ENCODE assay signal across 30 mouse cellular contexts in genomic region chr5:146648519-146649060, GRCm38 (mm10).
DNase-seq lines count a peak whose midpoint lies in the region; ATAC-seq and TF ChIP-seq lines count a peak whose summit lies in the region.
"Had no signal": no experiment of that assay in that cellular context is flagged by ENCODE, and none has a peak within 500 bp of the region (broad histone marks: within the 10 kb centered on the region; RNA-seq: fewer than 3 reads in every experiment).

No protein-coding gene starts in this region.

- H3K4me2 ChIP-seq in forebrain, postnatal 0 days (ENCODE audit: low read depth) = no peak overlapping the region
- H3K4me2 ChIP-seq in forebrain, embryonic 15.5 days (replicated peaks) = no peak overlapping the region
- no peak overlapping the region for H3K4me2 ChIP-seq in neural tube, embryonic 14.5 days (ENCODE audit: low read depth, low read length)
- H3K4me2 ChIP-seq: embryonic facial prominence, embryonic 13.5 days; heart, embryonic 13.5 days; hindbrain, embryonic 14.5 days had no signal

- no peak overlapping the region for H3K9ac ChIP-seq in forebrain, postnatal 0 days
- no peak overlapping the region for H3K9ac ChIP-seq in forebrain, embryonic 15.5 days (replicated peaks)
- H3K9ac ChIP-seq in neural tube, embryonic 14.5 days (replicated peaks; ENCODE audit: low read depth, low read length) = no peak overlapping the region
- H3K9ac ChIP-seq: embryonic facial prominence, embryonic 13.5 days; heart, embryonic 13.5 days; hindbrain, embryonic 14.5 days had no signal

- H3K79me3 ChIP-seq in C2C12 (ENCODE audit: low read depth) = no peaks in the 10 kb centered on the region

- H3K9me3 ChIP-seq in forebrain, postnatal 0 days (ENCODE audit: low read length) = no peaks in the 10 kb centered on the region
- H3K9me3 ChIP-seq in forebrain, embryonic 15.5 days = no peaks in the 10 kb centered on the region
- H3K9me3 ChIP-seq in neural tube, embryonic 14.5 days (ENCODE audit: control insufficient read depth, low read length) = no peaks in the 10 kb centered on the region
- no peaks in the 10 kb centered on the region for H3K9me3 ChIP-seq in limb, embryonic 10.5 days (replicated peaks)
- H3K9me3 ChIP-seq: embryonic facial prominence, embryonic 10.5 days; embryonic facial prominence, embryonic 13.5 days; heart, embryonic 10.5 days; heart, embryonic 13.5 days had no signal

- H3K4me1 ChIP-seq in forebrain, postnatal 0 days (ENCODE audit: insufficient read depth) = no peaks in the 10 kb centered on the region
- H3K4me1 ChIP-seq in forebrain, embryonic 15.5 days = peaks cover 5% of the 10 kb centered on the region; the same call in 1 of the 2 replicates
- no peaks in the 10 kb centered on the region for H3K4me1 ChIP-seq in neural tube, embryonic 14.5 days (ENCODE audit: control insufficient read depth, insufficient read depth, low read length)
- no peaks in the 10 kb centered on the region for H3K4me1 ChIP-seq in limb, embryonic 10.5 days
- H3K4me1 ChIP-seq: embryonic facial prominence, embryonic 13.5 days; heart, embryonic 10.5 days; heart, embryonic 13.5 days had no signal

- peak overlapping the region; percentile 45; the same call in 1 of the 2 replicates for H3K27ac ChIP-seq in forebrain, postnatal 0 days (ENCODE audit: low read depth, low read length)
- no peak overlapping the region for H3K27ac ChIP-seq in forebrain, embryonic 15.5 days (replicated peaks)
- H3K27ac ChIP-seq in neural tube, embryonic 14.5 days (ENCODE audit: low read depth, low read length) = no peak overlapping the region
- H3K27ac ChIP-seq in limb, embryonic 10.5 days = no peak overlapping the region
- H3K27ac ChIP-seq: embryonic facial prominence, embryonic 10.5 days; embryonic facial prominence, embryonic 13.5 days; heart, adult 2 months; heart, embryonic 10.5 days; heart, embryonic 13.5 days; hindbrain, embryonic 14.5 days; hindbrain, postnatal 0 days had no signal

- no peaks in the 10 kb centered on the region for H3K79me2 ChIP-seq in C2C12 (ENCODE audit: control insufficient read depth, insufficient read depth)

- H3ac ChIP-seq in C2C12 (ENCODE audit: control insufficient read depth, insufficient read length, low read depth) = no peak overlapping the region

- peak; percentile 49; the same call in 1 of the 2 replicates for ATAC-seq in forebrain, postnatal 0 days
- no peak for ATAC-seq in forebrain, embryonic 15.5 days (replicated peaks)
- 0 out of 2 replicates have a peak, but pooled peaks have one; percentile 31 for ATAC-seq in neural tube, embryonic 14.5 days (ENCODE audit: low read depth)
- ATAC-seq: CD4-positive, CD25-positive, alpha-beta regulatory T cell, adult 4 months; hindbrain, postnatal 0 days; inflammation-experienced regulatory T-cells, adult 6 months; Patski had no signal

- DNase-seq in forebrain, postnatal 0 days = no peak
- DNase-seq in neural tube, embryonic 10.5 days (ENCODE audit: extremely low spot score, low spot score) = no peak
- DNase-seq in brain, adult 2 months (ENCODE audit: low read depth, low spot score) = peak; percentile 62
- DNase-seq in limb, embryonic 10.5 days (ENCODE audit: low spot score) = no peak
- DNase-seq in gastrocnemius, postnatal 4 days (ENCODE audit: low spot score in 2 of 2) = no peak
- DNase-seq: adrenal gland, postnatal 10 days; adrenal gland, postnatal 36 days; B cell, adult 2 months; cerebellum, adult 11-12 months; cerebellum, adult 8-10 months; cerebellum, postnatal 10 days; cerebellum, postnatal 36 days; embryo, embryonic 11 days; gastrocnemius, postnatal 25 days; heart, adult 2 months; heart, postnatal 14 days; heart, postnatal 4 days had no signal

- H3K36me3 ChIP-seq in forebrain, postnatal 0 days (ENCODE audit: insufficient read depth) = no peaks in the 10 kb centered on the region
- no peaks in the 10 kb centered on the region for H3K36me3 ChIP-seq in forebrain, embryonic 15.5 days
- H3K36me3 ChIP-seq in neural tube, embryonic 14.5 days (ENCODE audit: control insufficient read depth, insufficient read depth, low read length) = no peaks in the 10 kb centered on the region
- no peaks in the 10 kb centered on the region for H3K36me3 ChIP-seq in C2C12 (ENCODE audit: control insufficient read depth, insufficient read depth)
- no peaks in the 10 kb centered on the region for H3K36me3 ChIP-seq in limb, embryonic 10.5 days
- H3K36me3 ChIP-seq: embryonic facial prominence, embryonic 10.5 days; embryonic facial prominence, embryonic 13.5 days; heart, embryonic 10.5 days; heart, embryonic 13.5 days had no signal

- no peaks in the 10 kb centered on the region for H3K27me3 ChIP-seq in forebrain, postnatal 0 days (ENCODE audit: insufficient read depth, low read length)
- no peaks in the 10 kb centered on the region for H3K27me3 ChIP-seq in forebrain, embryonic 15.5 days
- H3K27me3 ChIP-seq in neural tube, embryonic 14.5 days (ENCODE audit: control insufficient read depth, insufficient read depth, low read length) = no peaks in the 10 kb centered on the region
- no peaks in the 10 kb centered on the region for H3K27me3 ChIP-seq in C2C12 (ENCODE audit: control insufficient read depth, insufficient read depth, insufficient read length)
- H3K27me3 ChIP-seq in limb, embryonic 10.5 days (ENCODE audit: low read depth, poor library complexity, severe bottlenecking) = no peaks in the 10 kb centered on the region
- H3K27me3 ChIP-seq: embryonic facial prominence, embryonic 13.5 days; heart, embryonic 13.5 days had no signal

- no peak for TF ChIP-seq CTCF in forebrain, postnatal 0 days (IDR thresholded peaks at IDR 0.05; ENCODE audit: low read depth)
- no peak for TF ChIP-seq CTCF in C2C12 (IDR thresholded peaks at IDR 0.05; ENCODE audit: control insufficient read depth, insufficient read depth, insufficient read length)

- 71% methylated on average over 4 of the region's 4 CpGs for WGBS in forebrain, postnatal 0 days
- WGBS in forebrain, embryonic 15.5 days = 75% methylated on average over 4 of the region's 4 CpGs
- WGBS in neural tube, embryonic 14.5 days = 33% methylated on average over 4 of the region's 4 CpGs
- 75% methylated on average over 4 of the region's 4 CpGs for WGBS in limb, embryonic 10.5 days

- no peak overlapping the region for H3K4me3 ChIP-seq in forebrain, postnatal 0 days (ENCODE audit: low read depth, low read length)
- H3K4me3 ChIP-seq in forebrain, embryonic 15.5 days = no peak overlapping the region
- H3K4me3 ChIP-seq in neural tube, embryonic 14.5 days (ENCODE audit: low read depth, low read length) = no peak overlapping the region
- no peak overlapping the region for H3K4me3 ChIP-seq in C2C12 (ENCODE audit: insufficient read depth, poor library complexity, severe bottlenecking)
- no peak overlapping the region for H3K4me3 ChIP-seq in limb, embryonic 10.5 days
- H3K4me3 ChIP-seq: embryonic facial prominence, embryonic 10.5 days; embryonic facial prominence, embryonic 13.5 days; erythroblast, embryonic 14.5 days; heart, adult 2 months; heart, embryonic 10.5 days; heart, embryonic 13.5 days had no signal

TF ChIP-seq in C2C12, 6 proteins besides CTCF, POLR2A, EP300 and RAD21:
- TF ChIP-seq MAX (IDR thresholded peaks at IDR 0.05) = no peak
- peak; percentile 65 for TF ChIP-seq FOSL1 (IDR thresholded peaks at IDR 0.05; ENCODE audit: insufficient read depth, low read length, poor library complexity, severe bottlenecking)
- TF ChIP-seq CEBPB (IDR thresholded peaks at IDR 0.05; ENCODE audit: low read depth) = peak; percentile 83
